Mouse (Mus musculus) liver, postnatal 0 days (tissue): ENCODE data around the gene Mettl7a1. TPM values are rescaled to one million over a fixed set of nuclear protein-coding genes. Genes with fewer than 3 reads are reported as not detected.
A peak's percentile ranks its signal among the peaks of the same experiment; 100 is the strongest.
"Not testable (repeated sequence)": the region's sequence is repeated elsewhere in the genome, so short reads cannot be mapped to it uniquely, and the experiment has no call there.

Experiments used
- ATAC-seq: fragments of 200-750 bp; cut with Nextera tagmentation; 2 replicates; pipeline ENCODE4 v1.8.0; 2017; ENCODE audit warnings: mild to moderate bottlenecking, moderate library complexity
- DNase-seq: peaks from one replicate; pipeline ENCODE4 v3.0.0-alpha.2; 2016
- H3K27ac ChIP-seq: fragments of 300-500 bp; sonication (generic); 2 replicates; pipeline ENCODE4 v1.5.1; 2014; ENCODE audit warnings: antibody characterized with exemption, moderate library complexity, mild to moderate bottlenecking, low read depth
- H3K27me3 ChIP-seq: fragments of 300-500 bp; sonication (generic); 2 replicates; pipeline ENCODE4 v1.6.1; 2014; ENCODE audit warnings: low read length, control low read depth, mixed read lengths; ENCODE audit not compliant: insufficient read depth
- H3K36me3 ChIP-seq: fragments of 300-500 bp; sonication (generic); replicated peaks from 2 replicates; pipeline ENCODE4 v1.6.1; 2014; ENCODE audit warnings: mild to moderate bottlenecking, control low read depth, low read length, moderate library complexity, mixed read lengths; ENCODE audit not compliant: insufficient read depth
- H3K4me1 ChIP-seq: fragments of 300-500 bp; sonication (generic); 2 replicates; pipeline ENCODE4 v1.6.1; 2014; ENCODE audit warnings: antibody characterized with exemption, mild to moderate bottlenecking, control low read depth; ENCODE audit not compliant: insufficient read depth
- H3K4me2 ChIP-seq: fragments of 300-500 bp; sonication (generic); 2 replicates; pipeline ENCODE4 v1.6.1; 2014; ENCODE audit warnings: low read depth, mild to moderate bottlenecking, low read length, moderate library complexity, mixed read lengths
- H3K4me3 ChIP-seq: fragments of 300-500 bp; sonication (generic); 2 replicates; pipeline ENCODE4 v1.5.1; 2014; ENCODE audit warnings: low read depth, low read length
- H3K9ac ChIP-seq: fragments of 300-500 bp; sonication (generic); replicated peaks from 2 replicates; pipeline ENCODE4 v1.6.1; 2014; ENCODE audit warnings: mild to moderate bottlenecking, moderate library complexity
- H3K9me3 ChIP-seq: fragments of 300-500 bp; sonication (generic); 2 replicates; pipeline ENCODE4 v1.6.1; 2016; ENCODE audit warnings: mild to moderate bottlenecking, control low read depth, low read length, mixed read lengths
- CTCF ChIP-seq: sonication (generic); IDR thresholded peaks from 2 replicates; pipeline ENCODE4 v1.5.1; 2016; ENCODE audit warnings: antibody characterized with exemption, low read depth
- EP300 ChIP-seq: IDR thresholded peaks from 2 replicates; pipeline ENCODE4 v1.6.1; 2016; ENCODE audit warnings: antibody characterized with exemption, low read depth, mild to moderate bottlenecking
- WGBS: fragments of 180-500 bp; shearing (Covaris S2); extraction: QIAGEN DNeasy Blood & Tissue Kit; methylation state at CpG from one replicate; pipeline ENCODE4 v1.1.7; 2014; ENCODE audit not compliant: insufficient replicate concordance; 5-methylcytosine and 5-hydroxymethylcytosine counted together
- polyA plus RNA-seq: library from polyadenylated mRNA; unstranded; fragments of >200 nt; fragmentation: Nextera tagmentation; extraction: Ambion mirVana; gene quantifications from 2 replicates; pipeline ENCODE4 v1.2.1, GENCODE M21; 2015

Mettl7a1 gene
- polyA plus RNA-seq, 1 experiment from 2014 or later: 9.7 TPM

GRCm38 (mm10) chr15:100364242-100364641 lies 60.3 kb downstream of the Mettl7a1 start, which contains the start of gene Higd1c:
Gene Higd1c, plus strand, starts transcription at chr15:100364542.
- TF ChIP-seq CTCF (no peak), EP300 (no peak)
- 67% methylated on average over 7 of the region's 7 CpGs for WGBS
- ATAC-seq: no peak

GRCm38 (mm10) chr15:100365967-100366366 lies 62.0 kb downstream of the Mettl7a1 start:
- not testable (repeated sequence) for H3K27me3 ChIP-seq, H3K4me3 ChIP-seq, H3K9ac ChIP-seq, DNase-seq, H3K4me2 ChIP-seq, H3K36me3 ChIP-seq, H3K9me3 ChIP-seq, H3K4me1 ChIP-seq, ATAC-seq, H3K27ac ChIP-seq
- 76% methylated on average over 9 of the region's 9 CpGs for WGBS

More at GRCm38 (mm10) chr15:100364242-100364641, 60.3 kb downstream of the Mettl7a1 start, which contains the start of gene Higd1c:
- Histone ChIP-seq H3K36me3 (no peaks in the 10 kb centered on the region), H3K27ac (no peak within 1 kb of the TSS), H3K4me1 (no peaks in the 10 kb centered on the region), H3K4me3 (no peak within 1 kb of the TSS), H3K9me3 (peaks cover 5% of the 10 kb centered on the region; the same call in 1 of the 2 replicates), H3K27me3 (no peaks in the 10 kb centered on the region), H3K4me2 (no peak within 1 kb of the TSS), H3K9ac (no peak within 1 kb of the TSS)
- no peak for DNase-seq

- 76% methylated on average over 7 of the region's 7 CpGs for WGBS
- TF ChIP-seq CTCF: no peak
- TF ChIP-seq EP300: no peak
These were observed 63.2 kb downstream of the Mettl7a1 start for GRCm38 (mm10) chr15:100367119-100367518.

GRCm38 (mm10) chr15:100375066-100375465 lies 71.1 kb downstream of the Mettl7a1 start:
- Histone ChIP-seq H3K36me3 (no peaks in the 10 kb centered on the region), H3K4me2 (no peak overlapping the region), H3K9ac (no peak overlapping the region), H3K9me3 (no peaks in the 10 kb centered on the region), H3K27ac (no peak overlapping the region), H3K4me1 (no peaks in the 10 kb centered on the region), H3K27me3 (no peaks in the 10 kb centered on the region), H3K4me3 (no peak overlapping the region)
- WGBS: 34% methylated on average over 5 of the region's 5 CpGs
- DNase-seq (peak; percentile 64), ATAC-seq (no peak)
- TF ChIP-seq CTCF (peak; percentile 70), EP300 (no peak)

More at GRCm38 (mm10) chr15:100367119-100367518, 63.2 kb downstream of the Mettl7a1 start:
- DNase-seq (no peak), ATAC-seq (no peak)
- no peaks in the 10 kb centered on the region for H3K4me1 ChIP-seq
- no peak overlapping the region for H3K27ac ChIP-seq
- no peak overlapping the region for H3K4me3 ChIP-seq
- H3K4me2 ChIP-seq: no peak overlapping the region
- H3K27me3 ChIP-seq: no peaks in the 10 kb centered on the region
- H3K9me3 ChIP-seq: peaks cover 5% of the 10 kb centered on the region; the same call in 1 of the 2 replicates
- no peak overlapping the region for H3K9ac ChIP-seq
- H3K36me3 ChIP-seq: no peaks in the 10 kb centered on the region

GRCm38 (mm10) chr15:100377847-100378505 lies 74.0 kb downstream of the Mettl7a1 start:
- not testable (repeated sequence) for H3K27ac ChIP-seq, H3K4me1 ChIP-seq, H3K4me3 ChIP-seq, H3K27me3 ChIP-seq, H3K9ac ChIP-seq, DNase-seq, H3K4me2 ChIP-seq, H3K36me3 ChIP-seq, H3K9me3 ChIP-seq
- WGBS: 36% methylated on average over 3 of the region's 9 CpGs
- peak; percentile 40 for TF ChIP-seq CTCF
- ATAC-seq: peak; percentile 84

Other genes starting within 250 kb of the Mettl7a1 start
- gene Atf1, start 76.3 kb upstream of the Mettl7a1 start, polyA plus RNA-seq: 23.5 and 24.4 TPM in 2 replicates
- gene Tmprss12, start 23.3 kb upstream of the Mettl7a1 start, polyA plus RNA-seq: not detected in 2 replicates
- gene Mettl7a3, start 30.8 kb downstream of the Mettl7a1 start, polyA plus RNA-seq: not detected in 2 replicates
- 0.12 and 0.15 TPM in 2 replicates for gene Methig1, start 49.0 kb downstream of the Mettl7a1 start, polyA plus RNA-seq
- gene Mettl7a2, start 49.1 kb downstream of the Mettl7a1 start, polyA plus RNA-seq: not detected in 2 replicates
- gene Higd1c, start 60.4 kb downstream of the Mettl7a1 start, polyA plus RNA-seq: not detected in 2 replicates
- 0.04 TPM in 1 of 2 replicates, not detected in the other for gene Gm5475, start 118.0 kb downstream of the Mettl7a1 start, polyA plus RNA-seq
- 15.0 and 16.3 TPM in 2 replicates for gene Slc11a2, start 120.9 kb downstream of the Mettl7a1 start, polyA plus RNA-seq
- 14.4 and 16.3 TPM in 2 replicates for gene Letmd1, start 164.9 kb downstream of the Mettl7a1 start, polyA plus RNA-seq
- 0.89 and 1.1 TPM in 2 replicates for gene Csrnp2, start 191.3 kb downstream of the Mettl7a1 start, polyA plus RNA-seq
- 4.0 TPM in 2 replicates for gene Tfcp2, start 247.9 kb downstream of the Mettl7a1 start, polyA plus RNA-seq